Mouse (Mus musculus): ENCODE data around the gene BC048562. TPM values are rescaled to one million over a fixed set of nuclear protein-coding genes. Genes with fewer than 3 reads are reported as not detected.

BC048562 gene
- not detected in 2 replicates for polyA plus RNA-seq (2015; fragmentation: Nextera tagmentation; extraction: Ambion mirVana)

DNA sequence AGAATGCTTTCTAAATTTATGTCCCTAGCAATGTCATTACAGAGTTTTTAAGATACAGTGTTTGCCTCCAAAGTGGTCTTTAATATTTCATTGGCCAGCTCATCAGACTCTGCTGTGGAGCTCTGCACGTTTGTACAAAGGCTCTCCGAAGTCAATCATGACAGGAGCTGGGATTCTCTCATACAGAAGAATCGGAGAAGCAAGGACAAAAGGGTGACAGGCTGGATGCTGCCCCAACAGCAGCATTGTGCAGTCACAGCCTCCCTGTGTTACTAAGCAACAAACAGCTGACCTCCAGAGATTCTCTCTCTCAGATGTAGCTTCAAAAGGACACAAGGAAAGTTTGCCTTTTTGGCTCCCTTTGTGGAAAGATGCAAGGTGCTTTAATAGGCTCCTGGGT lies at the start of gene BC048562:
BC048562 (plus strand) TSS at position 301 of the 400 bp plus-strand sequence.
- Histone ChIP-seq H3K27ac (replicated peaks) (no peak within 1 kb of the TSS), H3K9ac (peak within 1 kb of the TSS; percentile 26; the same call in 1 of the 2 replicates), H3K4me2 (no peak within 1 kb of the TSS)

DNA sequence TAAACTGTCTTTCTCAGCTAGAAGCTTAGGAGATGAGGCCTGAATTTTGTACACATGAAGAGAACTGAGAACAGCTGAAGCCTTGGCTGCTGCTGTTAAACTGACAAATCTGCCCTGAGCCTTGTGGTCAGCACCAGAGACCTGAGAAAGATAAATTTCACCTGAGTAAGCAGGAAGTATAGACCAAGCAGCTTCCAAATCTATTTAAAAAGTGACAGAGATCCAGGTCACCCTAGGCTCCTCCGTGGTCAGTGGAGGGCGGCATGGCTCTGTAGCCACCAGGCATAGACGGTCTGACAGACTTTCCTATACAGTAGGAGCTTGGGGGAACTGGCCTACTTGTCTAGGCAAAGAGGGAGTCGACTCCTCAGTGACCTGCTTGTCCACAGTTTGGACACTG lies 49.5 kb upstream of the BC048562 start:
- Histone ChIP-seq H3K9ac (no peak overlapping the region), H3K9me3 (no peaks in the 10 kb centered on the region), H3K27me3 (no peaks in the 10 kb centered on the region), H3K4me3 (no peak overlapping the region), H3K4me2 (no peak overlapping the region), H3K27ac (replicated peaks) (no peak overlapping the region), H3K36me3 (peaks cover 97% of the 10 kb centered on the region), H3K4me1 (replicated peaks) (no peaks in the 10 kb centered on the region)
- ATAC-seq (ENCODE audit: low read depth), result no peak
- 87% methylated on average over 4 of the region's 4 CpGs for WGBS

More for the DNA sequence above, at the start of gene BC048562:
- peaks cover 7% of the 10 kb centered on the region for H3K4me1 ChIP-seq (replicated peaks)
- no peaks in the 10 kb centered on the region for H3K9me3 ChIP-seq
- 46% methylated on average over 3 of the region's 3 CpGs for WGBS
- H3K4me3 ChIP-seq, result no peak within 1 kb of the TSS
- H3K36me3 ChIP-seq, result no peaks in the 10 kb centered on the region
- H3K27me3 ChIP-seq, result no peaks in the 10 kb centered on the region
- no peak for ATAC-seq (ENCODE audit: low read depth)

- ATAC-seq (ENCODE audit: low read depth), result no peak
These were observed 47.7 kb upstream of the BC048562 start for GRCm38 (mm10) chr9:108388601-108389000.

DNA sequence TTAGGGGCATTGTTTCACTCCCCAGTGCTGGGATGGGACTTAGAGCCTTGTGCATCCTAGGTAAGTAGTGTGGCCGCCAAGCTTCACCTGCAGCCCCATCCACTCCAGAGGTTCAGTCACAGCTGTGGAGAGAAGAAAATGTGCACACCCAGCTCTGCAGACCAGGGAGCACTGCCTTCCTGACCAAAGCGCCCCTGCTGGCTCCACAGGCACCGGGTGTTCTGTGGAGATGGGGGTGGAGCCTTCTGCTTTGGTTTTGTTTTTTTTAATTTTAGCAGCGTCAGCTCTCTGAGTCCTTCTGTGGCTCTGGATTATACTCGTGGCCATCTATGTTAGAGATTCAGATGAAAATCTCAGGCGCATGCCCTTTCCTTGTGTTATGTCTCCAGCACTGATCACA lies 47.1 kb upstream of the BC048562 start:
- 82% methylated on average over 6 of the region's 6 CpGs for WGBS
- no peaks in the 10 kb centered on the region for H3K4me1 ChIP-seq (replicated peaks)
- no peak overlapping the region for H3K4me2 ChIP-seq
- H3K27me3 ChIP-seq, result no peaks in the 10 kb centered on the region
- H3K27ac ChIP-seq (replicated peaks), result no peak overlapping the region
- H3K9ac ChIP-seq, result no peak overlapping the region
- H3K4me3 ChIP-seq, result no peak overlapping the region
- ATAC-seq (ENCODE audit: low read depth), result no peak
- peaks cover 97% of the 10 kb centered on the region for H3K36me3 ChIP-seq
- H3K9me3 ChIP-seq, result no peaks in the 10 kb centered on the region

More at GRCm38 (mm10) chr9:108388601-108389000, 47.7 kb upstream of the BC048562 start:
- peaks cover 97% of the 10 kb centered on the region for H3K36me3 ChIP-seq
- H3K9me3 ChIP-seq, result no peaks in the 10 kb centered on the region
- no peak overlapping the region for H3K9ac ChIP-seq
- H3K4me3 ChIP-seq, result no peak overlapping the region
- no peaks in the 10 kb centered on the region for H3K27me3 ChIP-seq
- no peaks in the 10 kb centered on the region for H3K4me1 ChIP-seq (replicated peaks)
- 94% methylated on average over 10 of the region's 10 CpGs for WGBS
- no peak overlapping the region for H3K27ac ChIP-seq (replicated peaks)
- no peak overlapping the region for H3K4me2 ChIP-seq

DNA sequence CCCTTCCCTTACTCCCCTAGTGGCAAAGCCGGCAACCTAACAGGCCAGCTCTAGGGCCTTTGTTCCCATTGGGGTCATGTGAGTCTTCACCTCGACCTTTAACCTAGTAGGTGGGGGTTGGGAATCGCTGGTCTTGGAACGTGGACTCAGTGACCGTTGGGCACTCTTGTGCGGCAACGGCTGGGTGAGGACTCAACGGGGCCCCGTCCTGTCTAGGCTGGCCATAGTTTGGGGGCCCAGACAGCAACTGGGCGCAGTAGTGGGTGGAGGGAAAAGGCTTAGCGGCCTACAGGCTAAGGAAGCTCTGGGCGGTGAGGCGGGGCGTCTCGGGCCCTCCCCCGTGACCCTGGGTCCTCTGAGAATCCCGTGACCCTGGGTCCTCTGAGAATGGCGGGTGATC lies 43.6 kb upstream of the BC048562 start, which contains the start of gene 1700102P08Rik:
1700102P08Rik (plus strand) TSS at position 130 of the 400 bp plus-strand sequence.
- ATAC-seq (ENCODE audit: low read depth), result no peak
- no peak within 1 kb of the TSS for H3K4me3 ChIP-seq
- H3K9ac ChIP-seq, result no peak within 1 kb of the TSS
- 60% methylated on average over 18 of the region's 18 CpGs for WGBS
- no peaks in the 10 kb centered on the region for H3K27me3 ChIP-seq
- no peaks in the 10 kb centered on the region for H3K4me1 ChIP-seq (replicated peaks)
- H3K27ac ChIP-seq (replicated peaks), result no peak within 1 kb of the TSS
- H3K4me2 ChIP-seq, result no peak within 1 kb of the TSS
- H3K36me3 ChIP-seq, result peaks cover 76% of the 10 kb centered on the region
- H3K9me3 ChIP-seq, result no peaks in the 10 kb centered on the region

GRCm38 (mm10) chr9:108394191-108394590 lies 42.1 kb upstream of the BC048562 start:
- no peak for ATAC-seq (ENCODE audit: low read depth)
- peaks cover 61% of the 10 kb centered on the region for H3K36me3 ChIP-seq
- no peak overlapping the region for H3K27ac ChIP-seq (replicated peaks)
- no peak overlapping the region for H3K4me3 ChIP-seq
- no peaks in the 10 kb centered on the region for H3K9me3 ChIP-seq
- H3K9ac ChIP-seq, result no peak overlapping the region
- H3K27me3 ChIP-seq, result no peaks in the 10 kb centered on the region
- no peak overlapping the region for H3K4me2 ChIP-seq
- no peaks in the 10 kb centered on the region for H3K4me1 ChIP-seq (replicated peaks)
- WGBS, result 96% methylated on average over 6 of the region's 6 CpGs

- Histone ChIP-seq H3K36me3 (peaks cover 49% of the 10 kb centered on the region), H3K9me3 (no peaks in the 10 kb centered on the region), H3K27me3 (no peaks in the 10 kb centered on the region), H3K4me3 (no peak overlapping the region), H3K4me1 (replicated peaks) (no peaks in the 10 kb centered on the region), H3K9ac (no peak overlapping the region), H3K4me2 (no peak overlapping the region), H3K27ac (replicated peaks) (no peak overlapping the region)
- no peak for ATAC-seq (ENCODE audit: low read depth)
- WGBS, result 92% methylated on average over 1 of the region's 1 CpGs
These were observed 40.9 kb upstream of the BC048562 start for GRCm38 (mm10) chr9:108395427-108395826.

- H3K9ac ChIP-seq, result no peak overlapping the region
- no peak overlapping the region for H3K4me2 ChIP-seq
- H3K27ac ChIP-seq (replicated peaks), result no peak overlapping the region
- ATAC-seq (ENCODE audit: low read depth), result no peak
- H3K36me3 ChIP-seq, result peaks cover 20% of the 10 kb centered on the region
- WGBS, result 93% methylated on average over 3 of the region's 3 CpGs
- H3K9me3 ChIP-seq, result no peaks in the 10 kb centered on the region
- H3K4me3 ChIP-seq, result no peak overlapping the region
- H3K27me3 ChIP-seq, result no peaks in the 10 kb centered on the region
- peaks cover 8% of the 10 kb centered on the region; the same call in 1 of the 2 replicates for H3K4me1 ChIP-seq (replicated peaks)
These were observed 38.0 kb upstream of the BC048562 start for GRCm38 (mm10) chr9:108398324-108398723.

GRCm38 (mm10) chr9:108401186-108401960 lies 34.9 kb upstream of the BC048562 start:
- 49% methylated on average over 7 of the region's 7 CpGs for WGBS
- Histone ChIP-seq H3K9me3 (no peaks in the 10 kb centered on the region), H3K4me3 (no peak overlapping the region), H3K4me2 (no peak overlapping the region), H3K4me1 (replicated peaks) (peaks cover 8% of the 10 kb centered on the region; the same call in 1 of the 2 replicates), H3K27me3 (no peaks in the 10 kb centered on the region), H3K27ac (replicated peaks) (no peak overlapping the region), H3K9ac (no peak overlapping the region), H3K36me3 (no peaks in the 10 kb centered on the region; the same call in 1 of the 2 replicates)
- no peak for ATAC-seq (ENCODE audit: low read depth)

GRCm38 (mm10) chr9:108403081-108403480 lies 33.2 kb upstream of the BC048562 start:
- H3K4me3 ChIP-seq, result no peak overlapping the region
- no peaks in the 10 kb centered on the region for H3K27me3 ChIP-seq
- H3K27ac ChIP-seq (replicated peaks), result no peak overlapping the region
- H3K36me3 ChIP-seq, result no peaks in the 10 kb centered on the region
- 83% methylated on average over 4 of the region's 4 CpGs for WGBS
- H3K4me2 ChIP-seq, result no peak overlapping the region
- ATAC-seq (ENCODE audit: low read depth), result no peak
- H3K9me3 ChIP-seq, result no peaks in the 10 kb centered on the region
- peaks cover 8% of the 10 kb centered on the region; the same call in 1 of the 2 replicates for H3K4me1 ChIP-seq (replicated peaks)
- no peak overlapping the region for H3K9ac ChIP-seq

DNA sequence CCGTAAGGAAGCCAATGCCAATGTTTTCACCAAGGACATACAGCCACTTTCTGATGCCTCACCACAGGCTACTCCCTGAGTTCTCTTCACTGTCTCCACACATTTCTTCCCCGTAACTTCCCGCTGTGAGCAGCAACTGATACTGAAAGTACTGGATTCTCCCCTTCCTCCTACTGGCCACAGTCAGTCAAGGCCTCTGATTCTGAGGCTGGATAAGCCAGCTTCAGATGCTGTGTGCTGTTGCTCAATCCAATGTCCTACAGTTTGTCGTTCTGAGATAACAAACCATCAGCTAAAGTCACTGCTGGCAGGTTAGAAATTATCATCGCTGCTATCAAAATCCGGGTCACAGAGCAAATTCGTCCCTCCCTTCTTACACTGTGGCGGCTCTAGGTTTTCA lies 31.8 kb upstream of the BC048562 start:
- Histone ChIP-seq H3K4me3 (no peak overlapping the region), H3K4me1 (replicated peaks) (peaks cover 8% of the 10 kb centered on the region; the same call in 1 of the 2 replicates), H3K27ac (replicated peaks) (no peak overlapping the region), H3K4me2 (no peak overlapping the region), H3K36me3 (no peaks in the 10 kb centered on the region), H3K27me3 (no peaks in the 10 kb centered on the region), H3K9me3 (no peaks in the 10 kb centered on the region), H3K9ac (no peak overlapping the region)
- no peak for ATAC-seq (ENCODE audit: low read depth)
- WGBS, result 83% methylated on average over 8 of the region's 8 CpGs

DNA sequence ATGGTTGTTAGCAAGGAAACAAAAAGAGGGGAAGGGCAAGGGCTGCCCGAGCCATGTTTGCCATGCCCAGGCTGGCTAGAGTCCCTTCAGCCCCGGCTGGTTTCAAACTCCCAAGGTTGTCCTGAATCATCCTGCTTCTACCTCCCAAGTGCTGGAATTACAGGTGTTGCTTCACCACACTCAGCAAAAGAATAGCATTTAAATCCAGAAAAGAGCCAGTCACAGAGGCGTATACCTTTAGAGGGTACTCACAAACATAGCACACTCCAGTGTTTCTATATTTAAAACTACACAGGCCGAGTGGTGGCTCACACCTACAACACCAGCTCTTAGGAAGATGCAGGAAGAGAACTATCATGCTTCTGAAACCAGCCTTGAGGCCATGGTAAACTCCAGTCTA lies 26.7 kb upstream of the BC048562 start:
- no peaks in the 10 kb centered on the region for H3K9me3 ChIP-seq
- H3K27me3 ChIP-seq, result no peaks in the 10 kb centered on the region
- WGBS, result 91% methylated on average over 4 of the region's 4 CpGs
- no peaks in the 10 kb centered on the region for H3K4me1 ChIP-seq (replicated peaks)
- H3K4me3 ChIP-seq, result no peak overlapping the region
- no peak overlapping the region for H3K9ac ChIP-seq
- no peak for ATAC-seq (ENCODE audit: low read depth)
- no peak overlapping the region for H3K4me2 ChIP-seq
- H3K36me3 ChIP-seq, result no peaks in the 10 kb centered on the region
- no peak overlapping the region for H3K27ac ChIP-seq (replicated peaks)

Measured in neural tube, embryonic 13.5 days (tissue).